In genomic region chr10:59825137-59825812, GRCm38 (mm10) we compare ENCODE assay signal across 8 mouse cellular contexts. TPM values are rescaled to one million over a fixed set of nuclear protein-coding genes. Genes with fewer than 3 reads are reported as not detected.
DNase-seq lines count a peak whose midpoint lies in the region; TF ChIP-seq lines count a peak whose summit lies in the region.

No protein-coding gene starts in this region.

- intact Hi-C loops in gastrocnemius, adult 2 months (cut with DNase I) = no loop called here

- H3K27ac ChIP-seq in gastrocnemius, adult 2 months = peak overlapping the region; percentile 43; the same call in 1 of the 2 replicates
- H3K27ac ChIP-seq in embryonic fibroblast, embryonic 13.5 days (ENCODE audit: insufficient read depth, low read length) = peak overlapping the region; percentile 58

- DNase-seq in gastrocnemius, adult 2 months = peak; percentile 38
- DNase-seq in gastrocnemius, postnatal 10 days = no peak
- peak; percentile 22 for DNase-seq in ovary, adult 18-20 months (ENCODE audit: low spot score)
- no peak for DNase-seq in ovary, postnatal 36 days (ENCODE audit: low spot score)
- peak; percentile 68 for DNase-seq in skeletal muscle tissue, adult 2 months (ENCODE audit: low read depth, low spot score)
- no peak for DNase-seq in spleen, postnatal 36 days (ENCODE audit: low spot score in 2 of 2)
- DNase-seq in layer of hippocampus, postnatal 25 days (ENCODE audit: extremely low spot score in 1 of 2, low spot score in 1 of 2) = no peak

- TF ChIP-seq POLR2A in embryonic fibroblast, embryonic 13.5 days (IDR thresholded peaks at IDR 0.05; ENCODE audit: low read depth, low read length) = no peak

- H3K4me1 ChIP-seq in embryonic fibroblast, embryonic 13.5 days (ENCODE audit: control insufficient read depth, insufficient read depth, low read length) = no peaks in the 10 kb centered on the region; the same call in none of the 2 replicates

- no peak for TF ChIP-seq CTCF in gastrocnemius, adult 2 months (IDR thresholded peaks at IDR 0.05)
- no peak for TF ChIP-seq CTCF in embryonic fibroblast, embryonic 13.5 days (IDR thresholded peaks at IDR 0.05; ENCODE audit: borderline replicate concordance, insufficient read depth, low read length)

- no peak overlapping the region for H3K4me3 ChIP-seq in gastrocnemius, adult 2 months
- no peak overlapping the region for H3K4me3 ChIP-seq in embryonic fibroblast, embryonic 13.5 days (ENCODE audit: insufficient read depth, low read length)

RNA-seq across cellular contexts. Expression of gene Dnajb12, which starts 54.1 kb away (rescaled TPM):
- total RNA-seq in gastrocnemius, adult 2 months (2021) = 10 to 100 TPM; 60.4 to 77.5 TPM
- total RNA-seq in gastrocnemius, postnatal 10 days (2021) = 10 to 100 TPM; 44.0 to 44.9 TPM
- 31.5 and 36.2 TPM in 2 replicates for polyA plus RNA-seq in embryonic fibroblast, embryonic 13.5 days (2011; ENCODE audit: insufficient read length, low read depth, missing spikeins)
- total RNA-seq in layer of hippocampus, postnatal 25 days (2021) = 10 to 100 TPM; 53.3 to 54.0 TPM

Comparison
In these comparisons a context has a peak if more than half of its experiments do, and no peak if none do; other contexts are left out.
1. DNase-seq: peak in gastrocnemius, adult 2 months (single experiment), ovary, adult 18-20 months (single experiment) and skeletal muscle tissue, adult 2 months (single experiment); none in gastrocnemius, postnatal 10 days (single experiment), ovary, postnatal 36 days (single experiment), spleen, postnatal 36 days (0 of 2) and layer of hippocampus, postnatal 25 days (0 of 2).